Mouse (Mus musculus) heart, postnatal 36 days (tissue): ENCODE measurements around the gene Ramp3. TPM values are rescaled to one million over a fixed set of nuclear protein-coding genes. Genes with fewer than 3 reads are reported as not detected.

Experiments used
- DNase-seq, 2 experiments: peaks; one replicate each; pipeline ENCODE4 v3.0.0; 2021 to 2022
- intact Hi-C: fragments of 180-260 bp; cut with DNase I; formaldehyde crosslinking; loops from one replicate; pipeline ENCODE4 v1.15.1; 2025
- total RNA-seq, 2 experiments: library from RNA; stranded (reverse); gene quantifications; 2 replicates each; pipeline ENCODE4 v1.2.3; 2021

The Ramp3 gene
- total RNA-seq, 2 experiments from 2014 or later, result 5.8 to 8.0 TPM

DNA sequence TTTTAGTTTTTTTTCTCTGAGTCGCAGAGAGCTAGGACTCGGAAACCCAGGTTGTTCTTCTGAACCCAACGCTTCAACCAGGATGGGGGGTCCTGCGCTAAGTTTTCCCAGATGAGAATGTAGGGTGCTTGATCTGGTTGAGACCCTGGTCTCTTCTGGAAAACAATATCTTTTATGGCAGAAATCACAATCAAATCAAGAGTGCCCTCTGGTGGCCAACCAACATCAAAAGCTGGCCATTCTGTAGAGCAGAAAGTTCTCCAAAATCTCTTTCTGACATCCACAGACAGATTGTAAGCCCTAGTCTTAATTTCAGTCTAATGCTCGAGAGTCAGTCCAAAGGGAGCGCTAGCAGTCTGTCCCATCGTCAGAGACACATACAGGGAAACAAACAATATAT is 50.1 kb downstream of the Ramp3 start:
- intact Hi-C loops, result loop anchor here (2.0 kb wide), 1 partner anchor 54 kb away; no protein-coding TSS in a partner anchor

DNA sequence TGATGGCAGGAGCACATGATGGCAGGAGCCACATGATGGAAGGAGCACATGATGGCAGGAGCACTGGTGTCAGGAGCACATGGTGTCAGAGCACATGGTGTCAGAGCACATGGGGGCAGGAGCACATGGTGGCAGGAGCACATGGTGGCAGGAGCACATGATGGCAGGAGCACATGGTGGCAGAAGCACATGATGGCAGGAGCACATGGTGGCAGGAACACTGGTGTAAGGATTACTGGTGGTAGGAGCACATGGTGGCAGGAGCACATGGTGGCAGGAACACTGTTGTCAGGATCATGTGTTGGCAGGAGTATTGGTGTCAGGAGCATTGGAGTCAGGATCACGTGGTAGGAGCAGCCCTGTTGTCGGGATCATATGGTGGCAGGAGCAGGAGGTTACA is 52.1 kb downstream of the Ramp3 start:
- intact Hi-C loops, result no loop called here
- no peak for DNase-seq

More for the DNA sequence above, 50.1 kb downstream of the Ramp3 start:
- no peak for DNase-seq

DNA sequence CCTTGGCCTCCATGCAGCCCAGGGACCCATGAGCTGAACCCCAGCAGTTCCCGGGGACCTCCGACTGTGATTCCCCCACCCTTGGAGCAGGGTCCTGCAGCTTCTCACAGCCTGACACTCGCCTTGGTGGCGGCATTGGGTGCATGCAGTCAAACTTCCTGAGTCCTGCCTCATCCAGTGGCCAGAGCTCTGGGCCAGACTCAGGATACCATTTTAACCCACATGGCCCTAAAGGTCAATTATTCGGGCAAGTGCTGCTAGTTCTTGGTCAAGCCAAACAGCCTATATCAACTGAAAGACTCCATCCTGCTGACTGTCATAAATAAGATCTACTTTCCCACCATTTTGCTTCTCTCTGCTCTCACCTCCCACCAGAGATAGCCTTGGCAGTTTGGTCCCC is 62.4 kb downstream of the Ramp3 start:
- no peak for DNase-seq
- intact Hi-C loops, result no loop called here

- no peak for DNase-seq
- intact Hi-C loops, result no loop called here
Observed at GRCm38 (mm10) chr11:6726921-6727320, 68.6 kb downstream of the Ramp3 start.

Other genes starting within 250 kb of the Ramp3 start
- 100 to 1,000 TPM; 331 to 351 TPM for gene Ppia, start 243.1 kb upstream of the Ramp3 start, total RNA-seq
- 10 to 100 TPM; 70.4 to 83.8 TPM for gene H2afv, start 214.1 kb upstream of the Ramp3 start, total RNA-seq
- gene Purb, start 182.6 kb upstream of the Ramp3 start, total RNA-seq, result 10 to 100 TPM; 32.7 to 35.6 TPM
- 1 to 10 TPM; 1.2 to 2.2 TPM for gene Myo1g, start 137.6 kb upstream of the Ramp3 start, total RNA-seq
- gene Ccm2, start 111.6 kb upstream of the Ramp3 start, total RNA-seq, result 10 to 100 TPM; 24.1 to 30.2 TPM
- 1 to 10 TPM in 1 of 2 experiments, under 1 TPM in 1; 0.92 to 1.0 TPM for gene Nacad, start 52.5 kb upstream of the Ramp3 start, total RNA-seq
- gene Tbrg4, start 32.5 kb upstream of the Ramp3 start, total RNA-seq, result 10 to 100 TPM; 93.4 to 98.4 TPM
- gene Wap, start 19.9 kb upstream of the Ramp3 start, total RNA-seq, result not detected
- not detected for gene Gm11983, start 179.1 kb downstream of the Ramp3 start, total RNA-seq